Mouse (Mus musculus): ENCODE data around the gene Pptc7.

GRCm38 (mm10) chr5:122268858-122269604, 15.1 kb upstream of the Pptc7 start:
- TF ChIP-seq POLR2A (IDR thresholded peaks at IDR 0.05; ENCODE audit: insufficient read depth, low read length) = no peak
- TF ChIP-seq CTCF (IDR thresholded peaks at IDR 0.05; ENCODE audit: low read depth, low read length) = no peak
- 0 out of 2 replicates have a peak, but pooled peaks have one; percentile 8 for TF ChIP-seq EP300 (IDR thresholded peaks at IDR 0.05; ENCODE audit: insufficient read depth, low read depth, low read length)

All from ES-Bruce4 (cell line).